Mouse (Mus musculus) heart, embryonic 10.5 days (tissue): ENCODE results near the gene Rnf135. TPM values are rescaled to one million over a fixed set of nuclear protein-coding genes. Genes with fewer than 3 reads are reported as not detected.
"Not testable (repeated sequence)": the region's sequence is repeated elsewhere in the genome, so short reads cannot be mapped to it uniquely, and the experiment has no call there.

ENCODE experiments used
- DNase-seq: peaks from one replicate; pipeline ENCODE4 v3.0.0-alpha.2; 2017; ENCODE audit warnings: low spot score
- H3K27ac ChIP-seq: fragments of 300-500 bp; sonication (generic); 2 replicates; pipeline ENCODE4 v1.5.1; 2016; ENCODE audit warnings: mild to moderate bottlenecking
- H3K27me3 ChIP-seq: fragments of 300-500 bp; sonication (generic); 2 replicates; pipeline ENCODE4 v1.6.1; 2016; ENCODE audit warnings: mild to moderate bottlenecking; ENCODE audit not compliant: poor library complexity, insufficient read depth, severe bottlenecking
- H3K36me3 ChIP-seq: fragments of 300-500 bp; sonication (generic); 2 replicates; pipeline ENCODE4 v1.6.1; 2016; ENCODE audit warnings: mild to moderate bottlenecking, moderate library complexity
- H3K4me1 ChIP-seq: fragments of 300-500 bp; sonication (generic); 2 replicates; pipeline ENCODE4 v1.6.1; 2016; ENCODE audit warnings: mild to moderate bottlenecking
- H3K4me3 ChIP-seq: fragments of 300-500 bp; sonication (generic); 2 replicates; pipeline ENCODE4 v1.5.1; 2016; ENCODE audit warnings: mild to moderate bottlenecking, moderate library complexity
- H3K9me3 ChIP-seq: fragments of 300-500 bp; sonication (generic); 2 replicates; pipeline ENCODE4 v1.6.1; 2016; ENCODE audit warnings: mild to moderate bottlenecking, moderate library complexity
- WGBS: fragments of 180-500 bp; shearing (Covaris S2); methylation state at CpG from one replicate; pipeline ENCODE4 v1.1.7; 2016; 5-methylcytosine and 5-hydroxymethylcytosine counted together
- polyA plus RNA-seq: library from polyadenylated mRNA; unstranded; fragments of >200 nt; fragmentation: Nextera tagmentation; extraction: Ambion mirVana; gene quantifications from 2 replicates; pipeline ENCODE4 v1.2.1, GENCODE M21; 2016

The Rnf135 gene
- polyA plus RNA-seq, 1 experiment from 2014 or later, result 8.8 TPM

DNA sequence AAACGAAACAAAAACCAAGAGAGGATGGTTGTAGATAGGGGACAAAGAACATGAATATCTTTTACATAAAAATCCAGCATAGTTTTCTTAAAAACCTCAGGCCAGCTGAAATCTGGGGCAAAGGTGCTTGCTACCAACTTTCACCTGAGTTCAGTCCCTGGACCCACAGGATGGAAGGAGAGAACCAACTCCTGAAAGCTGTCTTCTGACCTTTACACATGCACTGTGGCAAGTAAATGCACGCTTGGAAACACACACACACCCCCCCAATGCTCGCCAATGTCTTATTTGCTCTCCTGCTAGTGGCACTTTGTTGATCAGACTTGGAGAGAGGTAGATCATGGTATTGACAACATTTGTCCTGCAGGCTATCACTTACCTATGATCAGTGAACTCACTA is 31.6 kb downstream of the Rnf135 start:
- no peak for DNase-seq
- Histone ChIP-seq H3K9me3 (no peaks in the 10 kb centered on the region), H3K27me3 (no peaks in the 10 kb centered on the region), H3K4me1 (peaks cover 4% of the 10 kb centered on the region), H3K36me3 (peaks cover 32% of the 10 kb centered on the region), H3K27ac (no peak overlapping the region), H3K4me3 (no peak overlapping the region)
- WGBS, result 86% methylated on average over 3 of the region's 3 CpGs

GRCm38 (mm10) chr11:80218657-80219293 is 35.1 kb downstream of the Rnf135 start:
- Histone ChIP-seq H3K4me1 (no peaks in the 10 kb centered on the region), H3K9me3 (no peaks in the 10 kb centered on the region), H3K27ac (no peak overlapping the region), H3K36me3 (peaks cover 49% of the 10 kb centered on the region), H3K27me3 (no peaks in the 10 kb centered on the region), H3K4me3 (no peak overlapping the region)
- 82% methylated on average over 11 of the region's 11 CpGs for WGBS
- no peak for DNase-seq

DNA sequence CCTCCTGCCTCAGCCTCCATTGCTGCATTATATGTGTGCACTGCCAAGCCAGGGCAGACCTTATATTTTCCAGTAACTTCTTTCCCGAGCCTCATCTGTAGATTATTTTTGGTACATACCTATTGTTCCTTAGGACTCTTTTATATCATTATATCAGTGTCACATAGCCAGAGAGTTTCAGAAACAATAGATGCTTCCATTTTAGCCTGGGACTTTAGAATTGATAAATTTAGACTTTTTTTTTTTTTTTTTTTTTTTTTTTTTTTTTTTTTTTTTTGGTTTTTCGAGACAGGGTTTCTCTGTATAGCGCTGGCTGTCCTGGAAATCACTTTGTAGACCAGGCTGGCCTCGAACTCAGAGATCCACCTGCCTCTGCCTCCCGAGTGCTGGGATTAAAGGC is 46.4 kb downstream of the Rnf135 start:
- not testable (repeated sequence) for H3K9me3 ChIP-seq, H3K4me1 ChIP-seq, DNase-seq, H3K4me3 ChIP-seq, H3K27me3 ChIP-seq, H3K27ac ChIP-seq
- WGBS, result 87% methylated on average over 5 of the region's 5 CpGs
- H3K36me3 ChIP-seq, result peaks cover 67% of the 10 kb centered on the region

DNA sequence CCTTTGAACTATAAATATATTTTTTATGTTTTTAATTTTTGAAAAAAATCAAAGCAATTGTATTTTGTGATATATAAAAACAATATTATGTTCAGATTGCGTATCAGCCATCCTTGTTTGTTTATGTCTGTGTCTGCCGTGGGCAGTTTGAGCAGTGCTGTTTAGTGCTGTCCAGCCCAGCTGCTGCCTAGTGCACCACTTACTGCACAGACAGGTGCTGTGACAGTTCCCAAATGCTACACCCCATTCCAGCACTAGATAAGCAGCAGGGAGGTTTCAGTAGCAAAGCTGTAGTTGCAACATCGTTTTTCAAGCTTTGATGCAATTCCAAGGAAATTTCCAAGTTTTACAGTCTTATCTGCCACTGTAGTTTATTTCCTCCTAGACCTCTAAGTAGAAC is 53.6 kb downstream of the Rnf135 start:
- WGBS, result 75% methylated on average over 3 of the region's 3 CpGs
- Histone ChIP-seq H3K36me3 (peaks cover 54% of the 10 kb centered on the region), H3K27me3 (no peaks in the 10 kb centered on the region), H3K27ac (no peak overlapping the region), H3K9me3 (no peaks in the 10 kb centered on the region), H3K4me3 (no peak overlapping the region), H3K4me1 (no peaks in the 10 kb centered on the region)
- DNase-seq, result no peak

GRCm38 (mm10) chr11:80238306-80238705 is 54.7 kb downstream of the Rnf135 start:
- 59% methylated on average over 4 of the region's 4 CpGs for WGBS

DNA sequence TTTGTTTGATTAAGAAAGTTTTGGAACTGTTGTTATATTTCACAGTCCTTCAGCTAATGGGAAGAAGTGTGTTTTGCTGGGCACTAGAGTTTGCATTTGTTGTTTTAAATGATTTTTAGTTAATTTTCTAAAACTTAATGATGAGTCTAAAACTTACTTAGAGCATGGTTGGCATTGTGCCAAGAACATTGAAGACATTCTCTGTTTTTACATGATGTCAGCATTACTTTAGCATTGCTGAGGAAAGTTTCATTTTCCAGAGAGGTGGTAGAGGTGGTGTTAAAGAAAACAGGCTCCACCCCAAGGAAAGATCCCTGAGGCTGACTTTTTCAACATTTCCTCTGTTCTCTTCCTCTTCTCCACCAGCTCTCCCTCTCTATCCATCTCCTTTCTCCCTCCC is 63.4 kb downstream of the Rnf135 start:
- Histone ChIP-seq H3K36me3 (peaks cover 97% of the 10 kb centered on the region), H3K9me3 (no peaks in the 10 kb centered on the region), H3K27ac (no peak overlapping the region), H3K4me1 (no peaks in the 10 kb centered on the region), H3K27me3 (no peaks in the 10 kb centered on the region), H3K4me3 (no peak overlapping the region)
- no peak for DNase-seq

More at GRCm38 (mm10) chr11:80238306-80238705, 54.7 kb downstream of the Rnf135 start:
- Histone ChIP-seq H3K4me1 (no peaks in the 10 kb centered on the region), H3K27me3 (no peaks in the 10 kb centered on the region), H3K4me3 (no peak overlapping the region), H3K9me3 (no peaks in the 10 kb centered on the region), H3K36me3 (peaks cover 53% of the 10 kb centered on the region), H3K27ac (no peak overlapping the region)
- no peak for DNase-seq

DNA sequence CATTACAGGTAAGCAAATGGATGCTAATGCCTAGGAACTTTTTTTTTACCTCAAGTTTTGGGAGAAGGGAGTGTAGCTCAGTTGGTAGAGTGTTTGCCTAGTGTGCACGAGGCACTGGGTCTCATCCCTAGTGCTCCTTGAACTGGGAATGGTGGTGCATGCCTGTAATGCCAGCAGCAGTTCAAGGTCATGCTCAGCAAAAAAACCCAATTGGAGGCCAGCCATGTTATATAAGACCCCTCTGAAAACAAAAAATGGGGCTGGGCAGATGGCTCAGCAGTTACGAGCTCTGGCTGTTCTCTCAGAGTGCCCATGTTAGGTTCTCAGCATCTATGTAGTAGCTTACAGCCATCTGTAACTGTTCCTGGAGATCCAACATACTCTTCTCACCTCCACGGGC is 64.9 kb downstream of the Rnf135 start:
- H3K27me3 ChIP-seq, result no peaks in the 10 kb centered on the region
- no peaks in the 10 kb centered on the region for H3K4me1 ChIP-seq
- H3K27ac ChIP-seq, result no peak overlapping the region
- H3K9me3 ChIP-seq, result no peaks in the 10 kb centered on the region
- DNase-seq, result no peak
- peaks cover 90% of the 10 kb centered on the region for H3K36me3 ChIP-seq
- 93% methylated on average over 3 of the region's 3 CpGs for WGBS
- H3K4me3 ChIP-seq, result no peak overlapping the region

Other genes with a start within 250 kb of the Rnf135 start
- gene Utp6, start 221.5 kb upstream of the Rnf135 start, polyA plus RNA-seq, result 42.0 and 49.5 TPM in 2 replicates
- 16.0 and 20.1 TPM in 2 replicates for gene Suz12, start 190.7 kb upstream of the Rnf135 start, polyA plus RNA-seq
- 48.1 and 57.5 TPM in 2 replicates for gene Crlf3, start 102.9 kb upstream of the Rnf135 start, polyA plus RNA-seq
- gene Atad5, start 94.5 kb upstream of the Rnf135 start, polyA plus RNA-seq, result 8.4 and 11.0 TPM in 2 replicates
- 35.4 and 36.6 TPM in 2 replicates for gene Tefm, start 41.7 kb upstream of the Rnf135 start, polyA plus RNA-seq
- gene Adap2, start 29.7 kb upstream of the Rnf135 start, polyA plus RNA-seq, result 0.18 and 0.46 TPM in 2 replicates
- 57.0 and 63.2 TPM in 2 replicates for gene Rhot1, start 25.2 kb downstream of the Rnf135 start, polyA plus RNA-seq
- gene Rhbdl3, start 117.1 kb downstream of the Rnf135 start, polyA plus RNA-seq, result 0.39 and 1.2 TPM in 2 replicates
- gene 5730455P16Rik, start 194.2 kb downstream of the Rnf135 start, polyA plus RNA-seq, result 15.0 and 17.2 TPM in 2 replicates
- 191 and 222 TPM in 2 replicates for gene Zfp207, start 199.4 kb downstream of the Rnf135 start, polyA plus RNA-seq
- 248 and 309 TPM in 2 replicates for gene Psmd11, start 244.8 kb downstream of the Rnf135 start, polyA plus RNA-seq